Mouse (Mus musculus) small intestine, adult 2 months (tissue): ENCODE measurements around the gene Pip5k1c.

ENCODE experiments used
- CTCF ChIP-seq: fragments of 200-500 bp; IDR thresholded peaks from 2 replicates; pipeline ENCODE4 v1.5.1; 2012; ENCODE audit warnings: low read depth, mild to moderate bottlenecking, control low read depth, inconsistent platforms, low read length, moderate library complexity, mixed read lengths; ENCODE audit not compliant: insufficient replicate concordance, insufficient read length; ENCODE audit errors: extremely low read depth
- POLR2A ChIP-seq: fragments of 200-500 bp; IDR thresholded peaks from 2 replicates; pipeline ENCODE4 v1.6.1; 2012; ENCODE audit warnings: low read depth, mild to moderate bottlenecking, control low read depth, inconsistent platforms, low read length, moderate library complexity

GRCm38 (mm10) chr10:81259225-81259884 lies 33.4 kb upstream of the Pip5k1c start:
- no peak for TF ChIP-seq CTCF
- no peak for TF ChIP-seq POLR2A
